ENCODE assay signal across 7 mouse cellular contexts in the genomic region with DNA sequence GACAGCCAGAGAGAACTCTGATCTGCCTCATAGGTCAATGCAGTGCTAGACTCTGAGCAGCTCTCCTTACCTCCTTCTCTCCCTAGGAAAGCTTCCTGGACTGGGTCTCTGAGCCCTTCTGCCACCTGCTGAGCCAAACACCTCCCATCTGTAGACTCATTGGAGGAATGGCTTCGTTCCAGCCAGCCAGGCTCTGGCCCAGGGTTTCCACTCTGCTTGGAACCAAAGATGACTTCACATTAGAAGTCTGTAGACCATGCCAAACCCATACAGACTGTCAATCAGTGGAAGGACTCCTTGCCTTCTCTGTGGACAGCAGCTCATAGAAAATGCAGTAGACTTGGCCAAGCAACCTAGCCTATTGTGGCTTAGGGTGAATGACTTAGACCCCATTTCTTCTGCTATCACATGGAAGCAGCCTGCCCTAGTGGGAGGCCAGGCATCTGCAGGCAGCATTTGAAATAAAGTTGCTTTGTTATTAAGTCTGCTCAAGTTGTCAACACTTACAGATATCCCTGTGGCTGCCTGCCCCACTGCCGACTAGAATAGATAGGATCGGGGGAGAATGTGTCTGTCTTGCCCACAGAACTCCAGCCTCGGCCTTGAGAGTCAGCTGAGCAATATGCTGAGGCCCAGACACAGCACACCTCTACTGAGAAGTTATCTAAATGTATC.
A peak's percentile ranks its signal among the peaks of the same experiment; 100 is the strongest.
DNase-seq lines count a peak whose midpoint lies in the region; ATAC-seq and TF ChIP-seq lines count a peak whose summit lies in the region.

No protein-coding gene starts in this region.

- H3K27ac ChIP-seq in liver, adult 2 months (replicated peaks; ENCODE audit: insufficient read depth, low read depth, low read length): no peak overlapping the region
- no peak overlapping the region for H3K27ac ChIP-seq in liver, embryonic 11.5 days (ENCODE audit: low read depth, low read length)
- H3K27ac ChIP-seq in lung, embryonic 15.5 days: peak overlapping the region; percentile 45

- no peak overlapping the region for H3K9ac ChIP-seq in liver, adult 2 months (ENCODE audit: low read depth, low read length)
- H3K9ac ChIP-seq in liver, embryonic 11.5 days (ENCODE audit: low read depth, low read length): no peak overlapping the region
- H3K9ac ChIP-seq in lung, embryonic 15.5 days: no peak overlapping the region

- WGBS in liver, adult 2 months: 64% methylated on average over 4 of the region's 4 CpGs
- 64% methylated on average over 4 of the region's 4 CpGs for WGBS in liver, embryonic 11.5 days
- 66% methylated on average over 4 of the region's 4 CpGs for WGBS in lung, embryonic 15.5 days

- H3K4me3 ChIP-seq in liver, adult 2 months (ENCODE audit: insufficient read depth, low read depth, low read length): no peak overlapping the region
- H3K4me3 ChIP-seq in liver, embryonic 11.5 days (ENCODE audit: low read depth, low read length): no peak overlapping the region
- no peak overlapping the region for H3K4me3 ChIP-seq in lung, embryonic 15.5 days

- no peaks in the 10 kb centered on the region for H3K79me2 ChIP-seq in liver, adult 2 months (ENCODE audit: control insufficient read depth, insufficient read depth, low read length)

- no peak for ATAC-seq in liver, embryonic 11.5 days (replicated peaks; ENCODE audit: low FRiP score)
- no peak for ATAC-seq in lung, embryonic 15.5 days (ENCODE audit: borderline replicate concordance, extremely low read depth, low FRiP score, low TSS enrichment)

- H3K36me3 ChIP-seq in liver, adult 2 months (ENCODE audit: control insufficient read depth, insufficient read depth, low read length): peaks cover 7% of the 10 kb centered on the region; the same call in 1 of the 2 replicates
- H3K36me3 ChIP-seq in liver, embryonic 11.5 days (ENCODE audit: control insufficient read depth, insufficient read depth, low read length): peaks cover 4% of the 10 kb centered on the region
- H3K36me3 ChIP-seq in lung, embryonic 15.5 days: peaks cover 10% of the 10 kb centered on the region; the same call in 1 of the 2 replicates

- TF ChIP-seq CTCF in liver, adult 2 months (IDR thresholded peaks at IDR 0.05; ENCODE audit: low read depth, low read length): no peak

- no peak for TF ChIP-seq POLR2A in liver, adult 2 months (IDR thresholded peaks at IDR 0.05; ENCODE audit: extremely low read depth, insufficient read depth, low read length)

- no peak overlapping the region for H3K4me2 ChIP-seq in liver, embryonic 11.5 days
- H3K4me2 ChIP-seq in lung, embryonic 15.5 days: no peak overlapping the region

- no peaks in the 10 kb centered on the region for H3K9me3 ChIP-seq in liver, embryonic 11.5 days (ENCODE audit: control insufficient read depth, low read length)
- H3K9me3 ChIP-seq in lung, embryonic 15.5 days: no peaks in the 10 kb centered on the region

- peaks cover 10% of the 10 kb centered on the region; the same call in 1 of the 2 replicates for H3K4me1 ChIP-seq in liver, adult 2 months (ENCODE audit: control insufficient read depth, insufficient read depth, low read length)
- no peaks in the 10 kb centered on the region for H3K4me1 ChIP-seq in liver, embryonic 11.5 days (replicated peaks; ENCODE audit: control insufficient read depth, insufficient read depth, low read length)
- peaks cover 21% of the 10 kb centered on the region for H3K4me1 ChIP-seq in lung, embryonic 15.5 days

- no peaks in the 10 kb centered on the region for H3K27me3 ChIP-seq in liver, adult 2 months (ENCODE audit: control insufficient read depth, insufficient read depth, low read length)
- no peaks in the 10 kb centered on the region for H3K27me3 ChIP-seq in liver, embryonic 11.5 days (replicated peaks; ENCODE audit: control insufficient read depth, insufficient read depth, low read length)
- H3K27me3 ChIP-seq in lung, embryonic 15.5 days: no peaks in the 10 kb centered on the region

- DNase-seq in liver, adult 2 months (ENCODE audit: extremely low read depth, low read depth, low spot score): peak; percentile 28
- no peak for DNase-seq in liver, embryonic 11.5 days (ENCODE audit: low spot score)
- peak; percentile 78 for DNase-seq in cerebellum, adult 8-10 months
- DNase-seq in heart, adult 8-10 months (ENCODE audit: low spot score): peak; percentile 66
- no peak for DNase-seq in thymus, postnatal 14 days
- DNase-seq in urinary bladder, postnatal 25 days (ENCODE audit: low spot score): no peak

Comparison
In these comparisons a context has a peak if more than half of its experiments do, and no peak if none do; other contexts are left out.
1. DNase-seq: peak in liver, adult 2 months (single experiment), cerebellum, adult 8-10 months (single experiment) and heart, adult 8-10 months (single experiment); none in liver, embryonic 11.5 days (single experiment), thymus, postnatal 14 days (single experiment) and urinary bladder, postnatal 25 days (single experiment).